Mouse (Mus musculus) megakaryocyte, embryonic 14.5 days (primary cell): ENCODE measurements at regions not wholly inside any gene's neighbourhood (a gene's known extent, or its start where the extent isn't known, plus 50 kb on each side); places are given as distances from the start of the nearest gene placed in this dataset.

ENCODE experiments used
- FLI1 ChIP-seq: IDR thresholded peaks from 2 replicates; pipeline ENCODE4 v1.6.1; 2012; ENCODE audit warnings: low read length, inconsistent platforms, mixed read lengths
- GATA1 ChIP-seq: IDR thresholded peaks from 3 replicates; pipeline ENCODE4 v1.6.1; 2012; ENCODE audit warnings: mixed read lengths, low read length, inconsistent platforms, borderline replicate concordance

GRCm38 (mm10) chr17:66244183-66244582 is 120.9 kb downstream of the Ddx11 start:
- TF ChIP-seq GATA1 (no peak), FLI1 (no peak)
